Mouse (Mus musculus) heart, embryonic 13.5 days (tissue): ENCODE data around the gene Eif3f. TPM values are rescaled to one million over a fixed set of nuclear protein-coding genes. Genes with fewer than 3 reads are reported as not detected.

Experiments used
- ATAC-seq: fragments of 200-750 bp; cut with Nextera tagmentation; 2 replicates; pipeline ENCODE4 v1.8.0; 2017; ENCODE audit warnings: moderate TSS enrichment; ENCODE audit not compliant: insufficient number of reproducible peaks, low FRiP score, low TSS enrichment; ENCODE audit errors: extremely low read depth
- H3K27ac ChIP-seq: fragments of 300-500 bp; sonication (generic); replicated peaks from 2 replicates; pipeline ENCODE4 v1.5.1; 2015; ENCODE audit warnings: moderate library complexity, mild to moderate bottlenecking, inconsistent platforms
- H3K27me3 ChIP-seq: fragments of 300-500 bp; sonication (generic); replicated peaks from 2 replicates; pipeline ENCODE4 v1.6.1; 2015; ENCODE audit warnings: mild to moderate bottlenecking, inconsistent platforms
- H3K36me3 ChIP-seq: fragments of 300-500 bp; sonication (generic); 2 replicates; pipeline ENCODE4 v1.6.1; 2015; ENCODE audit warnings: mild to moderate bottlenecking, inconsistent platforms
- H3K4me1 ChIP-seq: fragments of 300-500 bp; sonication (generic); 2 replicates; pipeline ENCODE4 v1.6.1; 2015; ENCODE audit warnings: inconsistent platforms
- H3K4me2 ChIP-seq: fragments of 300-500 bp; sonication (generic); 2 replicates; pipeline ENCODE4 v1.6.1; 2015; ENCODE audit warnings: inconsistent platforms, mild to moderate bottlenecking, moderate library complexity
- H3K4me3 ChIP-seq: fragments of 300-500 bp; sonication (generic); 2 replicates; pipeline ENCODE4 v1.5.1; 2015; ENCODE audit warnings: moderate library complexity, mild to moderate bottlenecking, inconsistent platforms
- H3K9ac ChIP-seq: fragments of 300-500 bp; sonication (generic); 2 replicates; pipeline ENCODE4 v1.6.1; 2015; ENCODE audit warnings: inconsistent platforms, mild to moderate bottlenecking, moderate library complexity
- H3K9me3 ChIP-seq: fragments of 300-500 bp; sonication (generic); 2 replicates; pipeline ENCODE4 v1.6.1; 2016; ENCODE audit warnings: inconsistent platforms
- WGBS: fragments of 180-500 bp; shearing (Covaris S2); methylation state at CpG from one replicate; pipeline ENCODE4 v1.1.7; 2015; ENCODE audit warnings: mixed read lengths; 5-methylcytosine and 5-hydroxymethylcytosine counted together
- polyA plus RNA-seq: library from polyadenylated mRNA; unstranded; fragments of >200 nt; fragmentation: Nextera tagmentation; extraction: Ambion mirVana; gene quantifications from 2 replicates; pipeline ENCODE4 v1.2.1, GENCODE M21; 2015

Eif3f gene
- polyA plus RNA-seq, 1 experiment from 2014 or later: 54.0 TPM

- ATAC-seq: no peak
- 62% methylated on average over 6 of the region's 6 CpGs for WGBS
- Histone ChIP-seq H3K4me1 (no peaks in the 10 kb centered on the region), H3K9ac (no peak overlapping the region), H3K4me2 (no peak overlapping the region), H3K36me3 (no peaks in the 10 kb centered on the region), H3K9me3 (no peaks in the 10 kb centered on the region), H3K27ac (no peak overlapping the region), H3K27me3 (peaks cover 17% of the 10 kb centered on the region), H3K4me3 (no peak overlapping the region)
Measured at GRCm38 (mm10) chr7:108972273-108972672, 38.1 kb downstream of the Eif3f start.

- Histone ChIP-seq H3K4me1 (no peaks in the 10 kb centered on the region), H3K9me3 (no peaks in the 10 kb centered on the region), H3K4me3 (no peak overlapping the region), H3K36me3 (no peaks in the 10 kb centered on the region), H3K9ac (no peak overlapping the region), H3K27ac (no peak overlapping the region), H3K27me3 (no peaks in the 10 kb centered on the region; the same call in 1 of the 2 replicates), H3K4me2 (no peak overlapping the region)
- ATAC-seq: no peak
- WGBS: 70% methylated on average over 2 of the region's 3 CpGs
Measured at GRCm38 (mm10) chr7:108985934-108986708, 51.9 kb downstream of the Eif3f start.

- H3K36me3 ChIP-seq: no peaks in the 10 kb centered on the region
- H3K27me3 ChIP-seq: no peaks in the 10 kb centered on the region; the same call in 1 of the 2 replicates
- H3K9ac ChIP-seq: no peak overlapping the region
- no peak overlapping the region for H3K4me2 ChIP-seq
- no peak for ATAC-seq
- peaks cover 3% of the 10 kb centered on the region; the same call in 1 of the 2 replicates for H3K4me1 ChIP-seq
- no peak overlapping the region for H3K4me3 ChIP-seq
- H3K27ac ChIP-seq: no peak overlapping the region
- no peaks in the 10 kb centered on the region for H3K9me3 ChIP-seq
- 72% methylated on average over 9 of the region's 9 CpGs for WGBS
Measured at GRCm38 (mm10) chr7:108991207-108991606, 57.0 kb downstream of the Eif3f start.

Other genes starting within 250 kb of the Eif3f start
- not detected in 2 replicates for gene Olfr512, start 221.1 kb upstream of the Eif3f start, polyA plus RNA-seq
- gene Olfr513, start 183.4 kb upstream of the Eif3f start, polyA plus RNA-seq: not detected in 2 replicates
- not detected in 2 replicates for gene Olfr514, start 108.4 kb upstream of the Eif3f start, polyA plus RNA-seq
- not detected in 2 replicates for gene Olfr516, start 83.9 kb upstream of the Eif3f start, polyA plus RNA-seq
- not detected in 2 replicates for gene Olfr517, start 62.0 kb upstream of the Eif3f start, polyA plus RNA-seq
- gene Olfr518, start 49.4 kb upstream of the Eif3f start, polyA plus RNA-seq: not detected in 2 replicates
- not detected in 2 replicates for gene Olfr519, start 40.0 kb upstream of the Eif3f start, polyA plus RNA-seq
- 8.7 and 9.0 TPM in 2 replicates for gene Nlrp10, start 4.2 kb upstream of the Eif3f start, polyA plus RNA-seq
- 0.62 and 0.78 TPM in 2 replicates for gene Tub, start 15.9 kb downstream of the Eif3f start, polyA plus RNA-seq
- gene Ric3, start 148.9 kb downstream of the Eif3f start, polyA plus RNA-seq: 0.75 and 0.82 TPM in 2 replicates
- 1.2 and 1.3 TPM in 2 replicates for gene Lmo1, start 240.8 kb downstream of the Eif3f start, polyA plus RNA-seq